Mouse (Mus musculus) left cerebral cortex, adult 11 months (tissue): ENCODE measurements around the gene Olfr154.
"Not testable (repeated sequence)": the region's sequence is repeated elsewhere in the genome, so short reads cannot be mapped to it uniquely, and the experiment has no call there.

Source experiments
- DNase-seq: peaks from one replicate; pipeline ENCODE4 v3.0.0; 2022; ENCODE audit warnings: low spot score

The Olfr154 gene

DNA sequence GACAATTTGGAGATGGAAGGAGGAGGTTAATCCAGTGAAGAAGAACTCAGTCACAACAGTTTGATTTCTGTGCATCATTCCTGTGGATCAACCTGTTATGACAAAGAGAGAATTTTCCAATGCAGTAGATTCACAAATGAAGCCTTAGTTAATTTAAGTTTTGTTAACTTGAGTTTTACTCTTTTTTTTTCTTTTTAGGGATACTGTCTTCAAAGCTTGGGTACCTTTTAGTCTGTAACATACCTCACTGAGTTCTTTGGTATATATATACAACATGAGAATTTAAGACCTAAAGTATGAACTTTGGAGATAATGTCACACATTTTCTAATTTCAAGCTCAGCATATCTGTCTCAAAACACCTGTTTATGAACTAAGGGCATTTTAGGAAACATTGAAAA lies at the start of gene Olfr154:
Olfr154 (minus strand) TSS at position 101 of the 400 bp plus-strand sequence.
- DNase-seq: not testable (repeated sequence)

GRCm38 (mm10) chr2:85711159-85711558 lies 46.9 kb upstream of the Olfr154 start:
- DNase-seq: no peak

- DNase-seq: not testable (repeated sequence)
These were observed 46.4 kb upstream of the Olfr154 start for GRCm38 (mm10) chr2:85710680-85711079.

DNA sequence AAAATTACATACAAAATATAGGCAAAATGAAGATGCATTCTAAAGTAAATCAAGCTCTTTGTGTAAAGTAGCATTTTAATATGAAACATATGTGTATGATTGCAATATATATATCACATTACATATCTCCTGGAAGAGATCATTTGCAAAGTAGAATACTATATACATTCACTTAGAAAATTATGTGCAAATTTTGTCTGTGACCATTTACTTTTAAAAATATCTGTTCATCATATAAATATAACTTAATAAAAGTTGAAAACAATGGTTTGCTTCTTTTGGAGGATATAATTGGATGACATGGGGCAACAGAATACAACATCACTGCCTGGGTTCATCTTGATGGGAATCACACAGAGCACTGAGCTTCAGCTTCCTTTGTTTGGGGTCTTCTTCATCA lies 24.9 kb upstream of the Olfr154 start, which contains the start of gene Olfr1008:
Olfr1008 (plus strand) TSS at position 301 of the 400 bp plus-strand sequence.
- DNase-seq: no peak

DNA sequence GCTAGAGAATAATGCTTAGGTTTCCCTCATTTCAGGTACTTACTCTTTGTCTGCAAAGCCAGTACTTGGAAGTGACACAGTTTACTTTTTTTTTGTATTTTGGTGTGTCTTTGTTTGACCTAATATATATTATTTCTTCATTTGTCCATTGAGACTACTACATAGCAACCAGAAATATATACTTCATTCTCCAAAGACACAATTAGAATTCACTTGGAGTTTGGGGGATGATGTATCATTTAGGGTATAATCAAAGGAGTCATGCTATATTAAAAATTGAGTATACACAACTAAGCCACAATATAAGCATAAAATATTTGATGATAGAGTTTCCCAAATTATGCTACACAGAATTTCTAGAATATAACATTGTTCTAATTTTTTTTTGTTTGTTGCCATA lies 14.4 kb upstream of the Olfr154 start, which contains the start of gene Olfr1006:
Olfr1006 (minus strand) TSS at position 101 of the 400 bp plus-strand sequence.
- DNase-seq: no peak

DNA sequence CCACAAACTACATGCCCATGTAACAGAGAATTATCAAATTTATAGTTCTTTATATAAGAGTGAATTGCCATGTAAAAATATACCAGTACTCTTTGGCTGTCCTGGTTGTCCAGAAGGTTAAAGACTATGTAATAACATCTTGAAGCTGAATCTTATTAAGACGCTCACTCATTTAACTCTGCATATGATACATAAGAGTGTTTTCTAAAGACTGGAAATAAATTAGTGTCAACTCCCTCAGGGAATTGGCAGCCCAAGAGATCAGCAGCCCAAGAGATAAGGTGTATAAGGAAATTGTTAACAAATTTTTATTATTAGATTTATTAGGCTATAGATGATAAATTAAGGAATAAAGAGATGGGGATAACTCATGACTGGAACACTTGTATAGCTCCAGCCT lies 13.7 kb downstream of the Olfr154 start, which contains the start of gene Olfr1002:
Olfr1002 (minus strand) TSS at position 101 of the 400 bp plus-strand sequence.
- no peak for DNase-seq
